Mouse (Mus musculus): Measurements from ENCODE around the gene Olfr370. TPM values are rescaled to one million over a fixed set of nuclear protein-coding genes. Genes with fewer than 3 reads are reported as not detected.
"Not testable (repeated sequence)": the region's sequence is repeated elsewhere in the genome, so short reads cannot be mapped to it uniquely, and the experiment has no call there.

The Olfr370 gene
- polyA plus RNA-seq (2012; rRNA removed), result not detected in 2 replicates

- H3K27ac ChIP-seq (ENCODE audit: insufficient read depth, low read length), result no peak within 1 kb of the TSS
- WGBS, result 44% methylated on average over 3 of the region's 3 CpGs
Measured at GRCm38 (mm10) chr8:83535736-83536135, at the start of gene Olfr370. Gene Olfr370 (plus strand): TSS chr8:83535780.

GRCm38 (mm10) chr8:83511696-83512095, 23.9 kb upstream of the Olfr370 start:
- Histone ChIP-seq H3K4me1 (ENCODE audit: control insufficient read depth, insufficient read depth, insufficient read length) (no peaks in the 10 kb centered on the region), H3K27me3 (ENCODE audit: control insufficient read depth, insufficient read depth, low read length) (no peaks in the 10 kb centered on the region; the same call in 1 of the 2 replicates), H3K36me3 (ENCODE audit: control insufficient read depth, insufficient read depth, low read length) (no peaks in the 10 kb centered on the region), H3K27ac (ENCODE audit: insufficient read depth, low read length) (no peak overlapping the region), H3K4me3 (ENCODE audit: extremely low read depth, insufficient read depth, insufficient read length) (no peak overlapping the region)
- 87% methylated on average over 3 of the region's 3 CpGs for WGBS
- no peak for TF ChIP-seq POLR2A (IDR thresholded peaks at IDR 0.05; ENCODE audit: low read depth, low read length)
- TF ChIP-seq CTCF (IDR thresholded peaks at IDR 0.05; ENCODE audit: extremely low read depth, insufficient read depth, insufficient read length, insufficient replicate concordance), result no peak
- no peak for DNase-seq (ENCODE audit: low read depth in 1 of 2, low spot score in 2 of 2)

More at GRCm38 (mm10) chr8:83535736-83536135, at the start of gene Olfr370:
- H3K4me3 ChIP-seq (ENCODE audit: extremely low read depth, insufficient read depth, insufficient read length), result no peak within 1 kb of the TSS
- no peaks in the 10 kb centered on the region for H3K4me1 ChIP-seq (ENCODE audit: control insufficient read depth, insufficient read depth, insufficient read length)
- DNase-seq (ENCODE audit: low read depth in 1 of 2, low spot score in 2 of 2), result no peak
- no peak for TF ChIP-seq POLR2A (IDR thresholded peaks at IDR 0.05; ENCODE audit: low read depth, low read length)
- TF ChIP-seq CTCF (IDR thresholded peaks at IDR 0.05; ENCODE audit: extremely low read depth, insufficient read depth, insufficient read length, insufficient replicate concordance), result no peak
- no peaks in the 10 kb centered on the region for H3K36me3 ChIP-seq (ENCODE audit: control insufficient read depth, insufficient read depth, low read length)
- no peaks in the 10 kb centered on the region for H3K27me3 ChIP-seq (ENCODE audit: control insufficient read depth, insufficient read depth, low read length)

- Histone ChIP-seq H3K27me3 (ENCODE audit: control insufficient read depth, insufficient read depth, low read length) (no peaks in the 10 kb centered on the region), H3K36me3 (ENCODE audit: control insufficient read depth, insufficient read depth, low read length) (no peaks in the 10 kb centered on the region), H3K4me3 (ENCODE audit: extremely low read depth, insufficient read depth, insufficient read length) (no peak overlapping the region), H3K27ac (ENCODE audit: insufficient read depth, low read length) (no peak overlapping the region), H3K4me1 (ENCODE audit: control insufficient read depth, insufficient read depth, insufficient read length) (no peaks in the 10 kb centered on the region)
- TF ChIP-seq POLR2A (IDR thresholded peaks at IDR 0.05; ENCODE audit: low read depth, low read length), result no peak
- no peak for TF ChIP-seq CTCF (IDR thresholded peaks at IDR 0.05; ENCODE audit: extremely low read depth, insufficient read depth, insufficient read length, insufficient replicate concordance)
- no peak for DNase-seq (ENCODE audit: low read depth in 1 of 2, low spot score in 2 of 2)
- WGBS, result 75% methylated on average over 3 of the region's 3 CpGs
Measured at GRCm38 (mm10) chr8:83520432-83520831, 15.1 kb upstream of the Olfr370 start.

- H3K4me1 ChIP-seq (ENCODE audit: control insufficient read depth, insufficient read depth, insufficient read length); DNase-seq (ENCODE audit: low read depth in 1 of 2, low spot score in 2 of 2); H3K4me3 ChIP-seq (ENCODE audit: extremely low read depth, insufficient read depth, insufficient read length); H3K36me3 ChIP-seq (ENCODE audit: control insufficient read depth, insufficient read depth, low read length); H3K27me3 ChIP-seq (ENCODE audit: control insufficient read depth, insufficient read depth, low read length); H3K27ac ChIP-seq (ENCODE audit: insufficient read depth, low read length): not testable (repeated sequence)
- 80% methylated on average over 3 of the region's 3 CpGs for WGBS
Measured at GRCm38 (mm10) chr8:83520907-83521306, 14.7 kb upstream of the Olfr370 start.

GRCm38 (mm10) chr8:83521310-83521709, 14.3 kb upstream of the Olfr370 start:
- TF ChIP-seq POLR2A (IDR thresholded peaks at IDR 0.05; ENCODE audit: low read depth, low read length) (no peak), CTCF (IDR thresholded peaks at IDR 0.05; ENCODE audit: extremely low read depth, insufficient read depth, insufficient read length, insufficient replicate concordance) (no peak)
- no peak for DNase-seq (ENCODE audit: low read depth in 1 of 2, low spot score in 2 of 2)
- Histone ChIP-seq H3K27ac (ENCODE audit: insufficient read depth, low read length) (no peak overlapping the region), H3K27me3 (ENCODE audit: control insufficient read depth, insufficient read depth, low read length) (no peaks in the 10 kb centered on the region), H3K36me3 (ENCODE audit: control insufficient read depth, insufficient read depth, low read length) (no peaks in the 10 kb centered on the region), H3K4me3 (ENCODE audit: extremely low read depth, insufficient read depth, insufficient read length) (no peak overlapping the region), H3K4me1 (ENCODE audit: control insufficient read depth, insufficient read depth, insufficient read length) (no peaks in the 10 kb centered on the region)
- 47% methylated on average over 1 of the region's 1 CpGs for WGBS

GRCm38 (mm10) chr8:83534802-83535201, 778 bp upstream of the Olfr370 start:
- no peak overlapping the region for H3K4me3 ChIP-seq (ENCODE audit: extremely low read depth, insufficient read depth, insufficient read length)
- no peak overlapping the region for H3K27ac ChIP-seq (ENCODE audit: insufficient read depth, low read length)
- TF ChIP-seq POLR2A (IDR thresholded peaks at IDR 0.05; ENCODE audit: low read depth, low read length), result no peak
- no peak for TF ChIP-seq CTCF (IDR thresholded peaks at IDR 0.05; ENCODE audit: extremely low read depth, insufficient read depth, insufficient read length, insufficient replicate concordance)
- no peak for DNase-seq (ENCODE audit: low read depth in 1 of 2, low spot score in 2 of 2)
- H3K4me1 ChIP-seq (ENCODE audit: control insufficient read depth, insufficient read depth, insufficient read length), result no peaks in the 10 kb centered on the region
- WGBS, result 90% methylated on average over 2 of the region's 2 CpGs
- no peaks in the 10 kb centered on the region for H3K27me3 ChIP-seq (ENCODE audit: control insufficient read depth, insufficient read depth, low read length)
- H3K36me3 ChIP-seq (ENCODE audit: control insufficient read depth, insufficient read depth, low read length), result no peaks in the 10 kb centered on the region

GRCm38 (mm10) chr8:83562669-83563068, 27.1 kb downstream of the Olfr370 start:
- 80% methylated on average over 3 of the region's 3 CpGs for WGBS
- H3K4me3 ChIP-seq (ENCODE audit: extremely low read depth, insufficient read depth, insufficient read length), result no peak overlapping the region
- TF ChIP-seq CTCF (IDR thresholded peaks at IDR 0.05; ENCODE audit: extremely low read depth, insufficient read depth, insufficient read length, insufficient replicate concordance), result no peak
- TF ChIP-seq POLR2A (IDR thresholded peaks at IDR 0.05; ENCODE audit: low read depth, low read length), result no peak
- no peaks in the 10 kb centered on the region; the same call in 1 of the 2 replicates for H3K27me3 ChIP-seq (ENCODE audit: control insufficient read depth, insufficient read depth, low read length)
- peaks cover 3% of the 10 kb centered on the region; the same call in 1 of the 2 replicates for H3K4me1 ChIP-seq (ENCODE audit: control insufficient read depth, insufficient read depth, insufficient read length)
- no peaks in the 10 kb centered on the region for H3K36me3 ChIP-seq (ENCODE audit: control insufficient read depth, insufficient read depth, low read length)
- no peak for DNase-seq (ENCODE audit: low read depth in 1 of 2, low spot score in 2 of 2)
- H3K27ac ChIP-seq (ENCODE audit: insufficient read depth, low read length), result no peak overlapping the region
